Mouse (Mus musculus) limb, embryonic 14.5 days (tissue): Measurements from ENCODE around the gene Syk. TPM values are rescaled to one million over a fixed set of nuclear protein-coding genes. Genes with fewer than 3 reads are reported as not detected.

ENCODE experiments used
- ATAC-seq: fragments of 200-750 bp; cut with Nextera tagmentation; 2 replicates; pipeline ENCODE4 v1.8.0; 2017; ENCODE audit warnings: low read depth, moderate number of reproducible peaks, moderate TSS enrichment; ENCODE audit not compliant: low FRiP score
- DNase-seq: peaks from one replicate; pipeline ENCODE4 v3.0.0-alpha.2; 2015; ENCODE audit warnings: low spot score
- H3K27ac ChIP-seq: fragments of 300-500 bp; sonication (generic); replicated peaks from 2 replicates; pipeline ENCODE4 v1.5.1; 2014; ENCODE audit warnings: low read depth, mild to moderate bottlenecking, low read length, moderate library complexity, mixed read lengths
- H3K27me3 ChIP-seq: fragments of 300-500 bp; sonication (generic); 2 replicates; pipeline ENCODE4 v1.6.1; 2014; ENCODE audit warnings: low read length, mixed read lengths; ENCODE audit not compliant: control insufficient read depth, insufficient read depth
- H3K36me3 ChIP-seq: fragments of 300-500 bp; sonication (generic); 2 replicates; pipeline ENCODE4 v1.6.1; 2014; ENCODE audit warnings: mild to moderate bottlenecking, low read length, moderate library complexity, mixed read lengths; ENCODE audit not compliant: control insufficient read depth, insufficient read depth
- H3K4me1 ChIP-seq: fragments of 300-500 bp; sonication (generic); 2 replicates; pipeline ENCODE4 v1.6.1; 2014; ENCODE audit warnings: antibody characterized with exemption, low read length, mixed read lengths; ENCODE audit not compliant: control insufficient read depth, insufficient read depth
- H3K4me2 ChIP-seq: fragments of 300-500 bp; sonication (generic); replicated peaks from 2 replicates; pipeline ENCODE4 v1.6.1; 2014; ENCODE audit warnings: low read depth, mild to moderate bottlenecking, low read length, moderate library complexity; ENCODE audit not compliant: severe bottlenecking
- H3K4me3 ChIP-seq: fragments of 300-500 bp; sonication (generic); replicated peaks from 2 replicates; pipeline ENCODE4 v1.5.1; 2014; ENCODE audit warnings: low read length
- H3K9ac ChIP-seq: fragments of 300-500 bp; sonication (generic); 2 replicates; pipeline ENCODE4 v1.6.1; 2014; ENCODE audit warnings: mild to moderate bottlenecking, low read depth, low read length, moderate library complexity; ENCODE audit not compliant: severe bottlenecking
- H3K9me3 ChIP-seq: fragments of 300-500 bp; sonication (generic); 2 replicates; pipeline ENCODE4 v1.6.1; 2016; ENCODE audit warnings: low read length; ENCODE audit not compliant: control insufficient read depth
- POLR2A ChIP-seq: fragments of 200-500 bp; IDR thresholded peaks from 2 replicates; pipeline ENCODE4 v1.8.0; 2012; ENCODE audit warnings: inconsistent platforms, mild to moderate bottlenecking, moderate library complexity, borderline replicate concordance; ENCODE audit not compliant: insufficient read depth, insufficient read length; ENCODE audit errors: extremely low read depth
- WGBS: fragments of 180-500 bp; shearing (Covaris S2); extraction: QIAGEN DNeasy Blood & Tissue Kit; methylation state at CpG from one replicate; pipeline ENCODE4 v1.1.7; 2014; 5-methylcytosine and 5-hydroxymethylcytosine counted together
- polyA plus RNA-seq, 2 experiments: library from polyadenylated mRNA; depleted of rRNA in 1 of 2; stranded (reverse) in 1 of 2; unstranded in 1 of 2; fragments of >200 nt; fragmentation: Nextera tagmentation in 1 of 2; extraction: Ambion mirVana in 1 of 2; gene quantifications; 2 replicates each; pipeline versions ENCODE4 v1.2.1 to v1.2.3; 2012 to 2014

The Syk gene
- polyA plus RNA-seq (2012; rRNA removed) (3.0 and 3.3 TPM in 2 replicates), polyA plus RNA-seq (2014; fragmentation: Nextera tagmentation; extraction: Ambion mirVana) (3.5 and 3.6 TPM in 2 replicates)

DNA sequence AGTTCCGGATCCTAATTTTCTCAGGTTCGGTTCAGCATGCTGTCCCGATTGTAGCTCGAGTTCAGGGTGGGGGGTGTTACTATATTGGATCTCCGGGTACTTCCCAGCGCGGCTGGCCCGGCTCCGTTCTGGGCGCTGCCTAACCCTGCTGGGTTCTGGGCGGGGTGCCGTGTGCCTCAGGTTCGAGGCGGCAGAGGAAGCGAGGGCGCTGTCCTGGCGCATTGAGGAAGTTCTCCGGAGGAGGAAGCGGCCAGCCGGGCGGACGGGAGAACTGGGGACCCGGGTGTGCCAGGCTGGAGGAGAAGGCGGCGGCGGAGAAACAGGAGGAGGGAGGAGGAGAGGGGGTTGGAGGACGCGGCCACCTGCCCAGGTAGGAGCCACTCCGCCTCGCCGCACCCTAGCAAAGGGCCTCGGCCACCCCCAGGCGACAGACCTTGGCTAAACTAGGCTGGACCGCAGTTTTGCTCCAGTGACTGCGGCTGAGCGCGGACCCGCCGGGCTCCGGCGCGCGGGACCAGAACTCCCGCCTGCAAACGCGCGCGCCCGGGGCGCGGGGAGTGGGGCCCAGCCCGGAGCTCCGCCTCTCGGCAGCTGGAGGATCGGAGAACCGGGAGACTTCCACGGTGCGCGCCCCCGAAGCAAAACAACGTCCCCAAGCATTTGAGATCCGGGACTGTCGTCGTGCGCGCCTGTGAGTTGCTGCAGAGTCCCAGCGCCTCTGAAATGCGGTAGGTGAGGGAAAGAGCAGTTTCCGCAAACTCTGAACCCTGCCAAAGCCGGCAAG is at the start of gene Syk:
Gene Syk, plus strand, starts transcription at position 296 of the 784 bp plus-strand sequence.
- 3% methylated on average over 67 of the region's 70 CpGs for WGBS
- Histone ChIP-seq H3K4me3 (peak within 1 kb of the TSS; percentile 66), H3K36me3 (no peaks in the 10 kb centered on the region), H3K4me2 (peak within 1 kb of the TSS; percentile 95), H3K4me1 (no peaks in the 10 kb centered on the region), H3K27ac (no peak within 1 kb of the TSS), H3K9ac (peak within 1 kb of the TSS; percentile 64), H3K9me3 (no peaks in the 10 kb centered on the region), H3K27me3 (peaks cover 6% of the 10 kb centered on the region)
- peak; percentile 65 for ATAC-seq
- no peak for TF ChIP-seq POLR2A
- DNase-seq = peak; percentile 36

DNA sequence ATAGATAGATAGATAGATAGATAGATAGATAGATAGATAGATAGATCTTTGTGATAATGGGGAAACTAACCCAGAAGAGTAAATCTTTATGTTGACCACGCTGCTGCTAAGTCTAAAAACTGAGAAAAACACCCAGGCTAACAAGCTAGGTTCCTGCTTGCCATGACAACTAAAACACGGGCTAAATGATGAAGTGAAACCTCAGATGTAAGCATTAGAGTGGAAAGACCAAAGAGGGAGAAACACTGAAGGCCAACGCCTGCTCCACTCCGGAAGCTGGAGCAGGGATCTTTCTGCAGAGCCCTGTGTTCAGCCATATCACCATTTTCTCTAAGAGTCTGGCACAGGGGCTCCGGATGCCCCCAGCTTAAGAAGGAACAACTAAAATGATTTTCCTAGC is 49.3 kb upstream of the Syk start:
- no peak overlapping the region for H3K4me3 ChIP-seq
- H3K4me2 ChIP-seq = no peak overlapping the region
- H3K9ac ChIP-seq = no peak overlapping the region
- ATAC-seq = no peak
- no peaks in the 10 kb centered on the region for H3K9me3 ChIP-seq
- no peaks in the 10 kb centered on the region for H3K4me1 ChIP-seq
- H3K27ac ChIP-seq = no peak overlapping the region
- no peaks in the 10 kb centered on the region for H3K36me3 ChIP-seq
- DNase-seq = no peak
- H3K27me3 ChIP-seq = peaks cover 13% of the 10 kb centered on the region
- 77% methylated on average over 5 of the region's 5 CpGs for WGBS
- no peak for TF ChIP-seq POLR2A

DNA sequence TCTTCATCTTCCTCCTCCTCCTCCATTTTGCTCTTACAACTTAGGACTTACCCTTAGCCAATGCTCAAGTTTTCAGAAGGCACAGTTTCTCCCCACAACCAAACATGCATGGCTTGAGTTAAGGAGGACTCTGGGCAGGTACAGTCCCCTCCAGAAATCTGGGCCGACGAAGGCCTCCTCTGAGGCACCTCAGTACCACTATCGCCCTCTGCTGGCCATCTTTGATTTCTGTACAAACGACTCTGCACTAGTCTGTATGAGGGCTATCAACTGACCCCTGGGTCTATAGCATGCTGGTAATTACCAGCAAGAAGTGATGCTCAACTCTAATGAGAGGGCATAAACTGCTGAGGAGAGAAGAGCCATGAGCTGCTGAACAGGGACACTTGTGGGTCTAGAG is 47.4 kb upstream of the Syk start:
- Histone ChIP-seq H3K27me3 (0 out of 2 replicates have a peak, but pooled peaks cover under 1% of the 10 kb centered on the region), H3K4me2 (no peak overlapping the region), H3K4me1 (no peaks in the 10 kb centered on the region), H3K27ac (no peak overlapping the region), H3K9me3 (no peaks in the 10 kb centered on the region), H3K9ac (no peak overlapping the region), H3K36me3 (no peaks in the 10 kb centered on the region), H3K4me3 (no peak overlapping the region)
- TF ChIP-seq POLR2A = no peak
- WGBS = 2% methylated on average over 4 of the region's 4 CpGs
- ATAC-seq = no peak
- peak; percentile 70 for DNase-seq

DNA sequence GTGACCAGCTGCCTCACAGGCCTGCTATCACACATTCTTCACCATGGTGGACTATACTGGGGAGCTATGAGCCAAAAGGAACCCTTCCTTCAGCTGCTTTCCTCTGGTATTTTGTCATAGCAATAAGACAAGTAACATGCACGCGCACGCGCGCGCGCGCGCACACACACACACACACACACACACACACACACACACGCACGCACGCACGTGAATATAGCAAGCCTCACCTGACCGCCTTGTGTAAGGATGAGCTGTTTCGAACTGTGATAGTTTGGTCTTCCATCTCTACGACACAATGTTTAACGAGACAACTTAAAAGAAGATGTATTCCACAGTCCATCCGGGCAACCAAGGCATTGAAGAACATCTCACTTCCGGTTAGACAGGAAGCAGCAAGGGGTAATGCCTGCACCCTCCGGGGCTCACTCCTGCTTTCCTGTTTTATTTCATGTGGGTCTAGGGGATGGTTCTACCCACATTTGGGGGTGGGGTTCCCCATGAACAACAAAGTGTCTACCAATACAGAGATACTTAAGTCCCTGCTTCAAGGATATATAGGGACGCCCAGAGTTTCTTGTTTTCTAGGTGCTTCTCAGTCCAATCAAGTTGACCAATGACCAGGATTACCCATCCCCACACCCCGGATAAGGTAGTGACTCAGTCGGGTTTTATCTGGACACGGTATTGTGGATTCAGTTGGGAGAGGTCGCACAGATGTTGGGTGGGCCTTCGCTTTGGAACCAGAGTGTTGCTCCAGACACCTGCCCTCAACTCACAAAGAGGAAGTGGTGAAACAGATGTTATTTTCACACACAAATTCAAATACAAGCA is 45.0 kb upstream of the Syk start:
- WGBS = 90% methylated on average over 26 of the region's 26 CpGs
- no peak overlapping the region for H3K4me2 ChIP-seq

DNA sequence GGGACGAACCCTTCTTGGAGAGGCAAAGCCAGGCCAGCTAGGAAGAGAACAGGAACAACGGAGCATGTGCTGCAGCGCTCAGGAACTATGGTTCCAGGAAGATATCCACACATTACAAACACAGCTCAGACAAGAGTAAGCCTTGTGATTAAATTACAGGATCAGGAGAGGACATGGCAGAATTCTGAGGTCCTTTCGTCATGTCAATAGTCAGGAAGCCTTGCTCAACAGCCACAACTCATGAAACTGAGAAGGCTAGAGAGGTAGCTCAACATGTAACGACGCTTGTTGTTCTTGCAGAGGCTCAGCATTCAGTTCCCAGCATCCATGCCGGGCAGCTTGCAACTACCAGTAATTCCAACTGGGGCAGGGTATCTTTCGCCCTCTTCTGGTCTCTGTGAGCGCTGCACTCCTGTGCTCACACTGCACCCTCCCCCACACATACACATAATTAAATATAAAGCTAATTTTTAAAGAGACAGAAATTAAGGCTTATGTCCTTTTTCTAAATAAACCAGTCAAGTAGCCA is 44.3 kb upstream of the Syk start:
- DNase-seq (no peak), ATAC-seq (no peak)
- 90% methylated on average over 9 of the region's 9 CpGs for WGBS
- H3K4me2 ChIP-seq = no peak overlapping the region
- no peaks in the 10 kb centered on the region for H3K9me3 ChIP-seq
- H3K27ac ChIP-seq = no peak overlapping the region
- no peak for TF ChIP-seq POLR2A
- no peak overlapping the region for H3K9ac ChIP-seq
- no peaks in the 10 kb centered on the region for H3K36me3 ChIP-seq
- no peaks in the 10 kb centered on the region for H3K27me3 ChIP-seq
- H3K4me1 ChIP-seq = no peaks in the 10 kb centered on the region
- H3K4me3 ChIP-seq = no peak overlapping the region

More for the DNA sequence above, 45.0 kb upstream of the Syk start:
- ATAC-seq (no peak), DNase-seq (no peak)
- Histone ChIP-seq H3K27ac (no peak overlapping the region), H3K9ac (no peak overlapping the region), H3K9me3 (no peaks in the 10 kb centered on the region), H3K4me1 (no peaks in the 10 kb centered on the region), H3K36me3 (no peaks in the 10 kb centered on the region), H3K27me3 (no peaks in the 10 kb centered on the region), H3K4me3 (no peak overlapping the region)
- TF ChIP-seq POLR2A = no peak
